Mouse (Mus musculus) neural tube, embryonic 14.5 days (tissue): ENCODE measurements around the gene Gpc5. TPM values are rescaled to one million over a fixed set of nuclear protein-coding genes. Genes with fewer than 3 reads are reported as not detected.

Experiments
- ATAC-seq: fragments of 200-750 bp; cut with Nextera tagmentation; 2 replicates; pipeline ENCODE4 v1.8.0; 2017; ENCODE audit warnings: low read depth, mild to moderate bottlenecking, moderate TSS enrichment, moderate library complexity
- H3K27ac ChIP-seq: fragments of 300-500 bp; sonication (generic); 2 replicates; pipeline ENCODE4 v1.5.1; 2014; ENCODE audit warnings: low read depth, mild to moderate bottlenecking, control low read depth, low read length, moderate library complexity, mixed read lengths
- H3K27me3 ChIP-seq: fragments of 300-500 bp; sonication (generic); 2 replicates; pipeline ENCODE4 v1.6.1; 2014; ENCODE audit warnings: low read length; ENCODE audit not compliant: control insufficient read depth, insufficient read depth
- H3K36me3 ChIP-seq: fragments of 300-500 bp; sonication (generic); 2 replicates; pipeline ENCODE4 v1.6.1; 2014; ENCODE audit warnings: low read length, mixed read lengths; ENCODE audit not compliant: control insufficient read depth, insufficient read depth
- H3K4me1 ChIP-seq: fragments of 300-500 bp; sonication (generic); 2 replicates; pipeline ENCODE4 v1.6.1; 2014; ENCODE audit warnings: low read length; ENCODE audit not compliant: control insufficient read depth, insufficient read depth
- H3K4me2 ChIP-seq: fragments of 300-500 bp; sonication (generic); 2 replicates; pipeline ENCODE4 v1.6.1; 2014; ENCODE audit warnings: mild to moderate bottlenecking, low read depth, low read length, control low read depth
- H3K4me3 ChIP-seq: fragments of 300-500 bp; sonication (generic); 2 replicates; pipeline ENCODE4 v1.5.1; 2014; ENCODE audit warnings: low read depth, low read length, control low read depth, mixed read lengths
- H3K9ac ChIP-seq: fragments of 300-500 bp; sonication (generic); replicated peaks from 2 replicates; pipeline ENCODE4 v1.6.1; 2014; ENCODE audit warnings: low read depth, mild to moderate bottlenecking, control low read depth, low read length, mixed read lengths
- H3K9me3 ChIP-seq: fragments of 300-500 bp; sonication (generic); 2 replicates; pipeline ENCODE4 v1.6.1; 2016; ENCODE audit warnings: low read length; ENCODE audit not compliant: control insufficient read depth
- WGBS: fragments of 180-500 bp; shearing (Covaris S2); extraction: QIAGEN DNeasy Blood & Tissue Kit; methylation state at CpG from one replicate; pipeline ENCODE4 v1.1.7; 2014; 5-methylcytosine and 5-hydroxymethylcytosine counted together
- polyA plus RNA-seq: library from polyadenylated mRNA; unstranded; fragments of >200 nt; fragmentation: Nextera tagmentation; extraction: Ambion mirVana; gene quantifications from 2 replicates; pipeline ENCODE4 v1.2.1, GENCODE M21; 2014

The Gpc5 gene
- polyA plus RNA-seq, 1 experiment from 2014 or later = 28.6 TPM

DNA sequence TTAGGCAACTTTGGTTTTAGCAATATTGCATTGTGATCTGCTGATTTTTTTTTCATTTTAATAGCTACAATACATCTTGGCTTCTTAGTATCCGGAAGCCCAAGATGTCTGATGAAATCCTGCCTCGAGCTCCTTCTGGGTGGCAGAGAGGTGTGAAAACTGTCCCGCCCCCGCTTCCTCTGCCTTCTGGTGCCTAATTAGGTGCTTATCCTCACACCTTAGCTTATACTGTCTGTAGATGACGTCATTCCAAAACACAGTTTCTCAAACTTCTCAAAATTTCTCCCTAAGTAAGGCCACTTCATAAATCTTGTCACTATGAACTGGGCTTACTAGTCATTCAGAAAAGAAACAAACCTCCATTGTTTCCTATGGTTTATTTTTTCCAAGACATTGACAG, 668.2 kb downstream of the Gpc5 start:
- WGBS = 81% methylated on average over 5 of the region's 5 CpGs
- no peak for ATAC-seq

DNA sequence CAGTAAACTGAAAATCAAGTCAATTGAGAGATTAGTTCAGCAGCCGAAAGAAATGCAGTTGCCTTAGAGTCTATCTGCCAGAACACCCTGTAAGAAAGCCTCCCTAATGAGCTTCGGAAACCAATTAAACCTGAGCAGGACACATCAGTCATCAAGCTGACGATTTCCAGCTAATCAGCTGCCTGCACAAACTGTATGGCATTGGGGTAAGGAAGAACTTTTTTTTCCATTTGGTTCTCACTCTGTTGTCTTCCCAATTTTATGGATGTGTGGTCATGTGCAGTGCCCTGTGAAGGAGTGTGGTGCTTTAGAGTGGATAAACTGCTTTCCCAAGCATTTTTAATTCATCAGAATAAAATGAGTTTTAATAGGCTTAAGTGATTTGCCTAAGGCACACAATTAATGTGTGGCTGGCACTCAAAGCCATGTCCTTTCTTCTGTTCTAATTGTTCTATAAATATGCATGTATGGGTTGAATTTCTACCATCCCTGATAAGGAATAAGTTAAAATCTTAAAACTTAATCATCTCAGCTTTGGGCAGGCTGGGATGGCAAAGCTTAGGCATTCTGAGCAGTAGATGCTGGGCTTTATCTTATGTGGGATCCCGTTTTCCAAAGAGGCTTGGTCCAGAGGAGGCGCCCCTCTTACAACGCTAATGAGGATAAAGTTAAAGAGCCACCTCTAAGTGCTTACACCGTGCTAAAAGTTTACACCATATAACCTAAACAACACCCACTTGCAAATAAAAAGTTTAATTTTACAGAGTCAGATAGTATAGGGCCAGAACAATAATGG, 687.6 kb downstream of the Gpc5 start:
- no peak overlapping the region for H3K9ac ChIP-seq
- WGBS = 67% methylated on average over 7 of the region's 7 CpGs
- no peaks in the 10 kb centered on the region for H3K9me3 ChIP-seq
- H3K36me3 ChIP-seq = no peaks in the 10 kb centered on the region
- no peaks in the 10 kb centered on the region for H3K27me3 ChIP-seq
- no peaks in the 10 kb centered on the region for H3K4me1 ChIP-seq
- H3K4me2 ChIP-seq = no peak overlapping the region
- H3K27ac ChIP-seq = no peak overlapping the region
- H3K4me3 ChIP-seq = no peak overlapping the region
- peak; percentile 41; the same call in 1 of the 2 replicates for ATAC-seq

More for the DNA sequence above, 668.2 kb downstream of the Gpc5 start:
- Histone ChIP-seq H3K9ac (no peak overlapping the region), H3K9me3 (no peaks in the 10 kb centered on the region), H3K27ac (no peak overlapping the region), H3K4me1 (no peaks in the 10 kb centered on the region), H3K4me2 (no peak overlapping the region), H3K36me3 (no peaks in the 10 kb centered on the region), H3K27me3 (no peaks in the 10 kb centered on the region), H3K4me3 (no peak overlapping the region)

DNA sequence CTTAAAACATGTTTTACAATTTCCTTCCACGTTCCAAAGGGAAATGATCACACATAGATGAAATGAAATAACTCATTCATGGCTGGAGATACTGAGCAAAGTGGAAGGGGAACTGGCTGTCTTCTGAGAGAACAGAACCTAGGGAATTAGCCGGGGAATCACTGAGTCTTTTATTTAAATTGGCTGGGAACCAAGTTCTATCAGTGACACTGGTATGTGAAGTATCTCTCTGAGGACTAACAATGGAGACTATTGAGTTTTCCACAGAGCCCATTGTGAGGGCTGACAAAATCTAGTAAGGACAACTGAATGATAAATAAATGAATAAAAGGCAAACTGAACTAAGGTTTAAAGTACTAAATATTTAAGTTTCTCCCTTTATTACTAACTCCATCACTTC, 712.7 kb downstream of the Gpc5 start:
- H3K9ac ChIP-seq = no peak overlapping the region
- H3K36me3 ChIP-seq = no peaks in the 10 kb centered on the region
- no peak overlapping the region for H3K4me3 ChIP-seq
- no peaks in the 10 kb centered on the region for H3K27me3 ChIP-seq
- 23% methylated on average over 2 of the region's 2 CpGs for WGBS
- no peak for ATAC-seq
- H3K4me2 ChIP-seq = no peak overlapping the region
- H3K9me3 ChIP-seq = no peaks in the 10 kb centered on the region
- no peak overlapping the region for H3K27ac ChIP-seq
- no peaks in the 10 kb centered on the region for H3K4me1 ChIP-seq

DNA sequence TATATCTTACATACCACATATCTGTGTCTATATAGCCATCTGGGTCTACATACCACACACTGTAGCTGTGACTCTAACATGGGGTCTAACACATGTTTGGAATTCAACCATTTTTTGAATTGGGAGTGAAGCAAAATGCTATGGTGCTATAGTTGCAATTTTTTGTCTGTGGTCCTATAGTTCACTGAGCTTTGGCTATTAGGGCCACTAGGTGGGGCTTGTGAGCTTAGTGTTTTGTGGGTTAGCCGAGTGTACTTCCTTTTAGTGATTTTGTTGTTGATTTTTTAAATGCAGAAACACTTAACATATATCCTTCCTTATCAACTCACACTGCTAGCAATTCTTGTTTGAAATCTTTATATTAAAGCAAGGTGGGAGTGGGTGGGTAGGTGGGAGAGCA, 727.0 kb downstream of the Gpc5 start:
- Histone ChIP-seq H3K27ac (no peak overlapping the region), H3K36me3 (no peaks in the 10 kb centered on the region), H3K9me3 (no peaks in the 10 kb centered on the region), H3K27me3 (no peaks in the 10 kb centered on the region), H3K9ac (no peak overlapping the region), H3K4me1 (peaks cover 5% of the 10 kb centered on the region; the same call in 1 of the 2 replicates), H3K4me3 (no peak overlapping the region), H3K4me2 (no peak overlapping the region)
- ATAC-seq = no peak
- WGBS = 21% methylated on average over 1 of the region's 1 CpGs

DNA sequence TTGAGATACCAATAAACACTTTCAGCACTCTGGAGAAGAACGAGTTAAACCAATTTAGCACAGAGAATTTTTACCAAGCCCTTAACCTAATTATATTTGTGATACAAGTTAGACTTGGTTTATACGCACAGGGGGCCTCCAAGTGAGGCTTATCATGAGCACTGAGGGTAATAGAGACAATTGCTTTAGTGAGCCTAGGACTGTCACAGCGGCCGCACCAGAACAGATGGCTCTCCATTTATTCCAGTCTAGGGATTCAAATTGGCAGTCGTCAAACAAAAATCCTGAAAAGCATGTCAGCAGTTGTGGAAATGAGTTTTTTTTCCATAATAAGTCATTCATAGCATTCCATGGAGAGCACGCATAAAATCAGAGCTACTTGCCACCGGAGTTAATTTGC, 729.6 kb downstream of the Gpc5 start:
- WGBS = 34% methylated on average over 7 of the region's 7 CpGs
- Histone ChIP-seq H3K27ac (no peak overlapping the region), H3K27me3 (no peaks in the 10 kb centered on the region), H3K9me3 (no peaks in the 10 kb centered on the region), H3K4me3 (no peak overlapping the region), H3K36me3 (no peaks in the 10 kb centered on the region), H3K4me2 (no peak overlapping the region), H3K4me1 (peaks cover 5% of the 10 kb centered on the region; the same call in 1 of the 2 replicates), H3K9ac (no peak overlapping the region)
- ATAC-seq = peak; percentile 94

DNA sequence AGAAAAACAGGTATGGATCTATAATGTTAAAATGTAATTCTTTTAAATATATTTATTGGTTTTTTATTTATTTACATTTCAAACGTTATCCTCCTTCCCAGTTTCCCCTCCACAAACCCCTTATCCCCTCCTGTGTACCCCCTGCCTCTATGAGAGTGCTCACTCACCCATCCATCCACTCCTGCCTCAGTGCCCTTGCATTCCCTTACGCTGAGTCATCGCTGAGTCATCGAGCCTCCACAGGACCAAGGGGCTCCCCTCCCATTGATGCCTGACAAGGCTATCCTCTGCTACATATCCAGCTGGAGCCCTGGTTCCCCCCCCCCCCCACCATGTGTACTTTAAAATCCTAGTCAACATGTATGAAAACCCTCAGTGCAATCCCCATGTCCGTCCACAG, 738.5 kb downstream of the Gpc5 start:
- no peaks in the 10 kb centered on the region; the same call in 1 of the 2 replicates for H3K9me3 ChIP-seq
- no peaks in the 10 kb centered on the region for H3K27me3 ChIP-seq
- 77% methylated on average over 5 of the region's 5 CpGs for WGBS
- no peak for ATAC-seq
- H3K36me3 ChIP-seq = no peaks in the 10 kb centered on the region
- H3K27ac ChIP-seq = no peak overlapping the region
- no peak overlapping the region for H3K9ac ChIP-seq
- no peak overlapping the region for H3K4me2 ChIP-seq
- H3K4me1 ChIP-seq = no peaks in the 10 kb centered on the region
- no peak overlapping the region for H3K4me3 ChIP-seq

DNA sequence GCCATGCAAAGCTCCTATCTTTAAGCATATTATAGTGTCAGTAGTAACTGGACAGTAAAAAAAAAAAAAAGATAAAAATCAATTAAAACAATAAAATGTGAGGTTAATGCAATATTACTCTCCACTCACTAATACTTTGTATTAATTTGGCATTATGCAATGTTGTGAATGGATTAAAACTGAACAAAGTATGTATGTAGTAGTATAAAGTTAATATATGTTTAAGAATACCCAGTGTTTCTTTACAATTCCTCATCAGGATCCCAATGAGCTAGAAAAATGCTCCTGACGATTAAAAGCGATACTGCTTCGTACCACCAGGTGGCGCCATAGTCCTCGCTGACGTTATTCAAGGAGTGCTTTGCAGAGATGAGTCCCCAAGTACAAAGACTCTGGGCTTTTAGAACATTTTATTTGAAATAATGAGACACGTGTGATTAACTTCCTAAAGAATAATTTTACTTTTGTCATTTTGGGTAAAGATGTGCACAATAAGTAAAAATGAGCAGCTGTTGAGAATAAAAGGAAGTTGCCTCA, 739.3 kb downstream of the Gpc5 start:
- no peaks in the 10 kb centered on the region for H3K27me3 ChIP-seq
- H3K4me1 ChIP-seq = no peaks in the 10 kb centered on the region

DNA sequence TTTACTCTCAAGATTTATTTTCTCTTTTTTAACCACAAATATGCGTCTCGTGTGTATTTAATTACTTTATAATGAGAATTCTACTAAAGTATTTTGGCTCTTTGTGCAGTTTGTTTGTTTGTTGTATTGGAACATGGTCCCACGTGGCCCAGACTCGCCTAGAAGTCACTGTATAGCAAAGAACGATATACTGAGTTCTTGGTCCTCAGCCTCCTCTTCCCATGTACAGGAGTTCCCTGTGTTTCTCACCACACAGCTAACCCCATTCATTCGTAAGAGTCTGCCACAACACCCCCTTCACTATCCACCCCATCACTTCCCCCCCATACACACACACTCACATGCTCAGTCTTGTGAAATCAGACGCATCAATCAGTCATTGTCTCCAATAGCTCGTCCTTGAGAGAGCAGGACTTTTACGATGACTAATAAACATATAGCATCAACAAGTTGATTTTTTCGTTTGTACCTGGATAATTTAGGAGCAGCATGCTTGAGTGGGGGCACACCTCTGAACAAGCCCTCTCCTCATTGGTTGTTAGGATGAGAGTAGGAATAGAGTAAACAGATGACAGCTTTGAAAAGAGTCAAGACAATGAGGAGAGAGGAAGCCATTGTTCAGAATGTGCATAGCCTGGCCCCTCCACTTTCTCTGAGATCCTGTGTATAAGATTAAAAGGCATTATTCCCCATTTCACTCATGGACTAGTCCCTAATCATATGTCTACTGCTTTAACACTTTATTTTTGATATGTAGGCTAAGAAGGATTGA, 740.0 kb downstream of the Gpc5 start:
- 67% methylated on average over 10 of the region's 10 CpGs for WGBS
- Histone ChIP-seq H3K4me3 (no peak overlapping the region), H3K36me3 (no peaks in the 10 kb centered on the region), H3K4me1 (no peaks in the 10 kb centered on the region), H3K27ac (no peak overlapping the region), H3K9me3 (no peaks in the 10 kb centered on the region; the same call in 1 of the 2 replicates), H3K4me2 (no peak overlapping the region), H3K9ac (no peak overlapping the region), H3K27me3 (no peaks in the 10 kb centered on the region)
- no peak for ATAC-seq

More for the DNA sequence above, 739.3 kb downstream of the Gpc5 start:
- Histone ChIP-seq H3K9ac (no peak overlapping the region), H3K36me3 (no peaks in the 10 kb centered on the region), H3K4me3 (no peak overlapping the region), H3K4me2 (no peak overlapping the region), H3K9me3 (no peaks in the 10 kb centered on the region; the same call in 1 of the 2 replicates), H3K27ac (no peak overlapping the region)
- ATAC-seq = peak; percentile 56; the same call in 1 of the 2 replicates
- WGBS = under 1% methylated on average over 7 of the region's 7 CpGs

DNA sequence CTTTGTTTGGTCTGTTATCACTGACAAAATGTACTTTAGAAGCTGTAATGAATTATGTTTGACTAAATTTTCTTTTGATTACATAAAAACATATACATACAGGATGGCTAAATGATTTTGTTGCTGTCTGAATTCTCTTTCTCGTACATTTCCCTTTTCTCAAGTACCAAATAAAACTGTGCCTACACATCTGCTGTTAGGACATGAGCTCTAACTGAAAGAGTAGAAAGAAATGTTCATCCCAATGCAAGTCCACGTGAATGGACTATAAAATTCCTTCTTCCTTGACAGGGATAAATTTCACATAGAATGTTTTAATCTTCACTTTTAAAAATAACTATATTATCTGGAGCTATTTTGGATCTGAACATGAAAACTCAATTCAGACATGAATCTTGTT, 751.8 kb downstream of the Gpc5 start:
- 79% methylated on average over 2 of the region's 2 CpGs for WGBS
- no peaks in the 10 kb centered on the region for H3K27me3 ChIP-seq
- no peak overlapping the region for H3K4me3 ChIP-seq
- H3K36me3 ChIP-seq = no peaks in the 10 kb centered on the region
- no peak for ATAC-seq
- no peaks in the 10 kb centered on the region for H3K4me1 ChIP-seq
- H3K9ac ChIP-seq = no peak overlapping the region
- H3K9me3 ChIP-seq = no peaks in the 10 kb centered on the region
- H3K4me2 ChIP-seq = no peak overlapping the region
- H3K27ac ChIP-seq = no peak overlapping the region
